Mouse (Mus musculus) erythroblast, embryonic 14.5 days (primary cell): ENCODE measurements at regions not wholly inside any gene's neighbourhood (a gene's known extent, or its start where the extent isn't known, plus 50 kb on each side); places are given as distances from the start of the nearest gene placed in this dataset.

ENCODE experiments used
- GATA1 ChIP-seq: IDR thresholded peaks from 2 replicates; pipeline ENCODE4 v1.6.1; 2012; ENCODE audit warnings: low read length, inconsistent platforms, mixed read lengths
- TAL1 ChIP-seq: IDR thresholded peaks from 3 replicates; pipeline ENCODE4 v1.6.1; 2012; ENCODE audit warnings: low read length, inconsistent platforms, mixed read lengths

DNA sequence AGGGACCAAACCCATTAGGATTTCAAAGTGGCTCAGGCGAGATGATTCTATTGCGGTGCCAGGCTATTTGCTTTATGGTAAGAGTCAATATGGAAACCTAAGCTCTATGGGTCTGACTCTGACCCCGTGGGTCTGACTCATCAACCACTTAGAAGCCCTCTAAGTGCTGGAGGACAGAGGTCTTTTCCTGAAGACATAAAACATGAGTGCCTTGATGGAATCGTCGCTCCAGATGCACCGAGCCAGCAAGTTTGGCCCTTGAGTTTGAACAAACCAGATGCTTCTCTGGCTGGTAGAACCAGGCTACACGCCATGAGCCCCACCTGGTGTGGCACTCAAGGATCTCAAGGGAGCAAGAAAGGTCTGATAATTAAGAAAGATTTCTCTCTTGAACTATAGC is 184.1 kb downstream of the Plpp3 start:
- TF ChIP-seq TAL1 (no peak), GATA1 (no peak)
